Mouse (Mus musculus) hindlimb bud, embryonic 11.5 days (tissue): Measurements from ENCODE around the gene Stat2.
"Not testable (repeated sequence)": the region's sequence is repeated elsewhere in the genome, so short reads cannot be mapped to it uniquely, and the experiment has no call there.

Experiments used
- DNase-seq: peaks from one replicate; pipeline ENCODE4 v3.0.0-alpha.2; 2012; ENCODE audit warnings: low read depth, low spot score; ENCODE audit errors: extremely low spot score

Gene Stat2

DNA sequence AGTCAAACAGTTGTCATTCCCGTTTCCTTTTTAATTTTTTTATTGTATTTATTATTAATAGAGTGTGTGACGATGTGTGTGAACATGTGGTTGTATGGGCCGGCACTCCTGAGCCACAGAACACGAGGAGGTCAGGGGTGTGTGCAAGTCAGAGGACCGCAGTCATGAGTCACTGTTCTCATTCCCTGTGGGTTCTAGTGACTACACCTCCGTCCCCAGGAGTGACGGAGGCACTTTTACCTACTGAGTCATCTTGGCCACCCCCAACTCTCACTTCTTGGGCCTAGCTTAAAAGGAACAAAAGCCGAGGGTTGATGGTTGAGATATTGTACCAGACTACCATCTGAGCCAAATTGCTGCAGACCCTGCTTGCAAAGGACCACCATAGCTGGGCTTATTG lies 14.0 kb upstream of the Stat2 start:
- DNase-seq, result no peak

DNA sequence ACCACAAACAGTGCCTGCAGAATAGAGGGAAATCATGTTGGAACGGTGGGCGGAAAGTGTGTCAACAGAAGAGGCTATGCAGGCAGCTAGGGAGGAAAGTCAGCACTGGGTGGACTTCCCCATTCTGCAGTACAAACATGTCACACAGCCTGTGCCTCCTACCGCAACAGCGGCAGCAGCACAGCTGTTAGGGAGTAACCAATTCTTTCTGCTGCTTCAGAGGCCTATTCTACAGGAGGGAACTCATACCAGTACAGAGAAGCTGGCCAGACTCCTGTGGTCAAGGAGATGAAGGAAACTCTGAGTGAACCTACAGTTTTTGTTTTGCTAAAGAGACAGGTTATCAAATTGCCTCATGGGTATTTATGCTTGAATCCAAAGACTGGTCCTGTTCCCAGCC lies 11.4 kb upstream of the Stat2 start:
- DNase-seq, result no peak

DNA sequence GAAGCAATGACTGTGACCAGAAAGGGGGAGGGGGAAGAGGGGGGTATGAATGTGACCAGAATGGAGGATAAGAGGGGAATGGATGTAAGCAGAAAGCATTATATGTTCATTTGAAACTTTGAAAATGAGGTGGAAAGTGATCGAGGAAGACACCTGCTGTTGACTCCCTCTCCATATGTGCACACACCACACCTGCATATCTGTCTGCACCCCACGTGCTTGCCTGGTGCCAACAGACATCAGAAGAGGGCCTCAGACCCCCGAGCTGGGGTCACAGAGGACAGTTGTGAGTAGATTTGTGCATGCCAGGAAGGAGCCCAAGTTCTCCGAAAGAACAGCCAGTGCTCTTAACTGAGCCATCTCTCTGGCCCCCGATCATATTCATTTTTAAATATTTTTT lies 10.4 kb upstream of the Stat2 start:
- no peak for DNase-seq

DNA sequence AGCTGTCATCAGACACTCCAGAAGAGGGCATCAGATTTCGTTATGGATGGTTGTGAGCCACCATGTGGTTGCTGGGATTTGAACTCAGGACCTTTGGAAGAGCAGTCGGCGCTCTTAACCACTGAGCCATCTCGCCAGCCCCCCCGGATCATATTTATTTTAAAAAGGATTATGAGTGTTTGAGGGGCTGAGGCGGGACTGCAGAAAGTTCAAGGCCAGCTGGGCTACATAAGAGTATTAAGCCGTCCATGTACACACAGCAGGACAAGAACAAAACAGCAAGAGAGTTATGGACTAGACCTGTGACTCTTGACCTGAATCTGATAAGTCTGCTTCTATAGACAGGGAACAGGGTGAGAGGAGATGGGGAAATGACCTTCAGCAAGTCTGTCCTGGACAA lies 10.0 kb upstream of the Stat2 start:
- not testable (repeated sequence) for DNase-seq

DNA sequence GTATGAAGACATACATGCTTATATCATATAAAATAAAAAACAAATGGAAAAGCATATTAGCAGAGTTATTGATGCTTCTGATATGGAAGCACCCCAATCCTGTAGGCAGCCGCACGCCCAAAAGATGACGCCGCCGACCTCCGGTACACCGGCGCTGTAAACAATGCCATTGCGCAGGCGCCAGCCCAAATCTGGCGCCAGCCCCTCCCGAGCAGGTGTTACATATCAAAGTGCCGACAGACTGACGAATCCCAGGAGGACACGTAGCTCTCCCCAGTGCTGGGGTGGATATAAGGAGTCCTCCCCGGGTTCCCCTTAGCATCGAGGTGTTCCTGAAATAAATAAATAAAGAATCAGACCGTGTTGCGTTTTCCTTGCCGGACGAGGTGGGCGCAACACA lies 8.1 kb upstream of the Stat2 start:
- no peak for DNase-seq

DNA sequence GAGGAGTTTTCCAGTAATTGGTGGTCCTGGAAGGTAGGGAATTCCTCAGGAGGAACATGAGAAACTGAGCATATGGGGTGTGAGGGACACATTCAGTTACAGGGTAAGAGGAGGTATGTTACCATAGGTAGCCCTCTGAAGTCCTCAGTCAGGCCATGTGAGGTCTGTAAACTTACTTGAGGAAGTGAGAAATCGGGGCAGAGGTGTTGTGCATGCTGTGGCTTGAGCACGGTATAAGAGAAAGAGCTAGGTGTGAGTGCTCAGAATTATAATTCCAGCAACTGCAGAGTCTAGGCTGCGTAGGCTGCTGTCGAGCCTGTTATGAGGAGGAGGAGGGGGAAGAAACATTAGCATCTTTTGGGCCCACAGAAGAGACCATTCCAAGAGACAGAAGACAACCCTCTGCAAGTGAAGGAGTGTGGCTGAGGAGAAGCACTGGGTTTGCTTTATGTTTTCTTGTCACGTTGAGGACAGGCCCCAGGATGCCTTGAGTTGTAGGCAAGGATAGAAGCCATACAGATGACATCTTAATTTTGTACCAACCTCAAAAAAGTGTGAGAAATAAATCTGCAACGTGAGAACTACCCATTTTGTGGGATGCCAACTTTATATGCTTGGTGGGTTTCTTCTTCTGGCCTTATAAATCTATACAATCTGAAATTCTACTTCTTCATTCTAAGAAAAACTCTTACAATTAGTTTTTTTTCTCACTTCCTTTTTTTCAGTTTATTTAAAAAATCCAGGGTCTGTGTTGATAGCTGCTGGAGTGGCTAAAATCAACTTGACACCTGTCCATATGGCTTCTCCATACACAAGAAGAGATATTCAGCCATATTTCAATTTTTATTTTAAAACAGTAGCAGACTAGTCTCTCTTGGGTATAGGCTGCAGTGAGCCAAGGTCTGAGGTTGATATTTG lies 6.7 kb upstream of the Stat2 start:
- DNase-seq, result no peak

DNA sequence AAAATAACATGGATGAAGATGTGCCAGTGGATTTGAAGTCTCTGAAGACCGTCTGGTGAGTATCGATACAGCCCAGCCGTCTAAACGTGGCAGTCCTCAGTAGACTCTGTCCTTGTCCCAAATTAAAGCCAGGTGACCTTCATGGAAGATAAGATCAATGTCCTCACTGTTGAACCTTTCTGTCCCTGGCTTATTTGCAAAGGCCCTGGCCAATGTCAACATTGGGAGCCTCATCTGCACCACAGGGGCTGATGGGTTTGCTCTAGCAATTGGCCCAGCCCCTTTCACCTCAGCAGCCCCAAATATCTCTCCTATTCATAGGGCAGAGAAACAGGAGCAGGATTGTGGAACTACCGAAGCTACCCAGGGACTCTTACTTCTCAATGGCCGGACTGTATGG lies 2.0 kb upstream of the Stat2 start, which contains the start of gene Apof:
Gene Apof (plus strand): TSS at position 301 of the 400 bp plus-strand sequence.
- no peak for DNase-seq

DNA sequence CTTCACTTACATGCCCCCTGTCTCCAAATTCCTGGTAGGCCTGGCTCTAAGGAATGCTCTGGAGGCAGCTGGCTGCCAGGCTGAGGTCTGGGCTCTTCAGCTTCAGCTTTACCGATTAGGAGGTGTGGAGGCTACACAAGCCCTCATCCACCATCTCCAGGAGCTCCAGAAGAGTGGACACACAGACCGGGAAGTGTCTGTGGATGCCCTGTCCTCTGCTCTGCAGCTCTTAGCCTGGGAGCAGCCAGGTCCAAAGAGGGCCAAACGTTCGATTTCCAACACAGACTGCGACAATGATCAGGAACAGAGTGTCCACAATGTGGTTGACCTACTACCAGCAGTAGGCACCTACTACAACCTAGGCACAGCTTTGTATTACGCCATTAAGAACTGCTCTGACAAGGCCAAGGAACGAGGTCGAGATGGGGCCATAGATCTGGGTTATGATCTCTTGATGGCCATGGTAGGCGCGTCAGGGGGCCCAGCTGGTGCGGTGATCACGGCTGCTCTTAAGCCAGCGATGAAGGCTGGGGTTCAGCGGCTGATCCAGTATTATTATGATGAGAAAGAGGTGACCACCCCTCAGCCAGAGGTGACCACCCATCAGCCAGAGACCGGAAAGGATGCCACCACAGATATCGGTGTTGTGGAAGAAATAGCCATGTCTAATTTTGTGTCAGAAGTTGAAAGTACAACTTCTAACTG lies 1.0 kb upstream of the Stat2 start:
- DNase-seq, result no peak

DNA sequence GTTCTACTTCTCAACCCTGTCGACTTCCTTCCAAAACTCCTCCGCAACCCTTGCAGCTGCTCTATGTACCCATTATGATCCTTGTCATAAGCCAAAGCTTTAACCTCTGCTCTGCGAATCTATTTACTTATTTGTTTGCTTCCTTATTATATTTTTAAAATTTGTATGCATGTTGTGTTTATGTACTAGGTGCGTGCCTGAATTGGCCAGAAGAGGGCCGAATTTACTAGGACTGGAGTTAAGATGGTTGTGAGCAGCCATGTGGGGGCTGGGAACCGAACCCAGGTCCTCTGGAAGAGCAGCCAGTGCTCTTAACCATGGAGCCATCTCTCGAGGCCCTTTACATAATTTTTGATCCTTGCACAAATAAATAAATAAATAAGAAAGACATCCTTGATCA lies 507 bp downstream of the Stat2 start:
- no peak for DNase-seq

DNA sequence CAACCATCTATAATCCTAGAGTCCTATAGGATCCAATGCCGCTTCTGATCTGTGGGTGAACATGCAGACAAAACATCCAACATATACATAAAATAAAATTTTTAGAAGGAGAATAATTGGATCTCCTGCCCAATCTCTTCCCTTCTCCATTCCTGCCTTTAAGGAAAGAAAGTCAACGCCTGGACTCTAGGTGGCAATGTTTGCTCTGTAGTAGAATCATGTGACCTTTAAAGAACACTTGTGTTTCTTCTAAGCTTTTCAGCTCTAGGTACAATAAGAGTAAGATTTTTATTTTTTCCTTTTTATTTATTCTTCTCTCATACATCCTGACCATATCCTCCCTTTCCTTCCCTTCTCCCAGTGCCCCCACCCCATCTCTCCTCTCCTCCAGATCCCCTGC lies 1.5 kb downstream of the Stat2 start:
- DNase-seq, result no peak

DNA sequence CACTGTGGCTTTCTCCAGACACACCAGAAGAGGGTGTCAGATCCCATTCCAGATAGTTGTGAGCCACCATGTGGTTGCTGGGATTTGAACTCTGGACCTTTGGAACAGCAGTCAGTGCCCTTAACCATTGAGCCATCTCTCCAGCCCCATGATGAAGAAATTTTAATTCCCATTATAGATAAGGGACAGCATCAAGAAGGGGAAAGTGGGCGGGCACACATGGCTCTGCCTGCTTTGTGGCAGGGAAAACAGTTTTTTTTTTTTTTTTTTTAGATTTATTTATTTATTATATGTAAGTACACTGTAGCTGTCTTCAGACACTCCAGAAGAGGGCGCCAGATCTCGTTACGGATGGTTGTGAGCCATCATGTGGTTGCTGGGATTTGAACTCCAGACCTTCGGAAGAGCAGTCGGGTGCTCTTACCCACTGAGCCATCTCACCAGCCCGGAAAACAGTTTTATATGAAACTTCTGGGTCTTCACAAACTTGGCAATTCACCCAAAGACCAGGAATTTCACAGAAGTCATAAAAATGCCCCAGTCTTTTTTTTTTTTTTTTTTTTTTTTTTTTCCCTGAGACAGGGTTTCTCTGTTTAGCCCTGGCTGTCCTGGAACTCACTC lies 2.6 kb downstream of the Stat2 start:
- DNase-seq, result not testable (repeated sequence)

DNA sequence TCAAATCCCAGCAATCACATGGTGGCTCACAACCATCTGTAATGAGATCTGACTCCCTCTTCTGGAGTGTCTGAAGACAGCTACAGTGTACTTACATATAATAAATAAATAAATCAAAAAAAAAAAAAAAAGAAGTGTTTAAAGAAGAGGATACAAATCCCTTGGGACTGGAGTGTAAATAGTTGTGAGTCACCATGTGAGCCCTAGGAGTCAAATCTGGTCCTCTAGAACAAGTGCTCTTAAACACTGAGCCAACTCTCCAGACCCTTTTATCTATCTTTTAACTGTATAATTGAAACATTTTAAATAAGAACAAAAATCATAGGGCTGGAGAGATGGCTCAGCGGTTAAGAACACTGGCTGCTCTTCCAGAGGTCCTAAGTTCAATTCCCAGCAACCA lies 5.0 kb downstream of the Stat2 start:
- not testable (repeated sequence) for DNase-seq

DNA sequence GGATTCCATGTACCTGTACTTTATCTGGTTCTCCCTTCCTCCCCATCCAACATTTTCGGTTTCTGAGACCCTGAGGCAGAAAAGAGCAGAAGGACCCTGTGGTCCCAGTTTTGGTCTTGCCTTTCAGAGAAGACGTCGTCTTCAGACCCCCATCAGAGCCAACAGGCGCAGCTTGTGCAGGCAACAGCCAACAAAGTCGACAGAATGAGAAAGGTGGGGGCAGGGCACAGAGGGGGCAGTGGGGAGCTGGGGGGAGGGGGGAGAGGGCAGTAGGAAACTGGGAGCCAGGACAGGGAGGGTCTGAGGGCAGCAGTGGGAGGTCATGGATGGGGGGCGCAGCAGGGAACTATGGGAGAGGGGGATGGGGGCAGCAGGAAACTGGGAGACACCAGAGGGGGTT lies 7.8 kb downstream of the Stat2 start:
- no peak for DNase-seq

DNA sequence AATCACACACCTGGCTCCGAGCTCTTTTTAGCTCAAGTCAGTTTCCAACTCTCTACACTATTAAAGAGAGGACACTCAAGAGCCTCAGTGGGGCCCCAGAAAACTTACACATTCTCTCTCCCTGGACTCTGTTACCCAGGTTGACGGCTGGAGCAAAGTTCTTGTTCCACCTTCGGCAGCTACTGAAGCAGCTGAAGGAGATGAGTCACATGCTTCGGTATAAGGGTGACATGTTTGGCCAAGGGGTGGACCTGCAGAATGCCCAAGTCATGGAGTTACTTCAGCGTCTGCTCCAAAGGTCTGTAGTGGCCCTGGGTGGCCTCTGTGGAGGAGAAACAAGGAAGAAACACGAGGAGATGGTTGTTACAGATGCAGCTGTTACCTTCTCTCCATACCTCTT lies 10.6 kb downstream of the Stat2 start:
- no peak for DNase-seq

DNA sequence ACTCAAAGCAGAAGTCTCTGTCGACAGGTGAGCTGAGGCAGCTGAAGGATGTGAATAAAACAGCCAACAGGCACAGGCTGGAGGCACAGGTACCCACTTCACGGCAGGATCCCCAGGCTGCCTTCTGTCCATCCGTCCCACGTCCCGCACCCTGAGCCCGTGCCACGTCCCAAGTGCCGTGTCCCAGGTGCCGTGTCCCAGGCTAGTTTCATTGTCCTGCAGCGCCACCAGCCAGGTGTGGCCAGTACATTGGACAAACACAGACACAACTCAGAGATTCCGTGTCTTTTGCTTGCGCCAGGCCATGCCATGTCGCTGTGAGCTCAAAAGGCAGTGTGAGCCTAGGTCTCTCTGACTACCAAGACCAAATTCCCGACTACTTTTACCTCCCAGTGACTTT lies 11.3 kb downstream of the Stat2 start:
- no peak for DNase-seq

DNA sequence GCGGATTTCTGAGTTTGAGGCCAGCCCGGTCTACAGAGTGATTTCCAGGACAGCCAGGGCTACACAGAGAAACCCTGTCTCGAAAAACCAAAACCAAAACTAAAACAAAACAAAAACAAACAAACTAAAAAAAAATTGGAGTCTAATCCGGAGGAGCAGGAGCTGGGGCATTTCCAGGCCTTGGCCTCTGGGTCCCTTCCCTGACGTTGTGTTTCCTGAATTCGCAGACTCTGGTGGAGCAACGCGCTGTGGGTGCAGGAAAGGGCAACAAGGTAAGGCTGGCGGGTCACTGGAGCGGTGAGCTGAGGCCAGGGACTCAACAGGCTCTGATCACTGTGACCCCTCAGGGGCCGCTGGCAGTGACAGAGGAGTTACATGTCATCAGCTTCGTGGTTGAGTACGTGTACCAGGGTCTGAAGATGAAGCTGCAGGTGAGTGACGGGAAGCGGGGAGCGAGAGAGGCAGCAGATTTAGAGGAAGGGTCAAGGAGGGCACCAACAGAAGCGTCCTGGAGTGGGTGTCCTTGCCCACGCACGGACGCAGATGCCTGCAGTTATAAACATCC lies 12.6 kb downstream of the Stat2 start:
- no peak for DNase-seq

DNA sequence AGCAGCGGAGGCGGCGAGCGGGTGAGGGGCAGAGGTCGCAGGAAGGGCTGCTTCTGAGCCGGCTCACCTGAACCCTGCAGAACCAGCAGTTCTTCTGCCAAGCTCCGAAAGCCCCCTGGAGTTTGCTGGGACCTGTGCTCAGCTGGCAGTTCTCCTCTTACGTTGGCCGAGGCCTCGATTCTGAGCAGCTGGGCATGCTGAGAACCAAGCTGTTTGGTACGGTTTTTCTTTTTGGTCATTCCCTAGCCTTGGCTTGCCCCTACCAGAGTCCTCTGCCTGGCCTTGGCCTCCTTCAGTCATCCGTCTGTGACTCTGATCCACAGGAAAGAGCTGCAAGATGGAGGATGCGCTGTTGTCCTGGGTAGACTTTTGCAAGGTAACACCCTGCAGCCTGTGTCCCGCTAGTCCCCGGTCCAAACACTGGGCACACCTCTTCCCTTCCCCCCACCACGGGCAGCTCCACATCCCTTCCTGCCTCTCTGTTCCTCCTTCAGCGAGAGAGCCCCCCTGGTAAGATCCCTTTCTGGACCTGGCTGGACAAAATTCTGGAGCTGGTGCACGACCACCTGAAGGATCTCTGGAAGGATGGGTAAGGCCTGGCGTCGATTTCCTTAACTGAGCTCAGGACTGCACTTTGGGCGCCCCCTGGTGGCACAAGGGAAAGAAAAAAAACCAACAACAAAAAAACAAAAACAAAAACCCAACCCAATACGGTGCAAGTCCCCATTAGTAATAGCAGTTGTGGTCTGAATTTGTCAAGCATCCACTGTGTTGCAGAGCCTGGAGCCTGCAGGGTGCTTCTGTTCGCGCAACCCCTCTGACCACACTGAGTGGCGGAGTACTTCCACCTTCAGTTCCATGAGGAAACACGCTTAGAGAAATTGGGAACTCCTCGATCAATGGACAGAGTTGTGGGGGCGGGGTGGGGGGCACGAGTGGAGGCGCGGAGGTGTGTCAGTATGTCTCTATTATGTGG lies 13.5 kb downstream of the Stat2 start:
- DNase-seq, result peak; percentile 42

DNA sequence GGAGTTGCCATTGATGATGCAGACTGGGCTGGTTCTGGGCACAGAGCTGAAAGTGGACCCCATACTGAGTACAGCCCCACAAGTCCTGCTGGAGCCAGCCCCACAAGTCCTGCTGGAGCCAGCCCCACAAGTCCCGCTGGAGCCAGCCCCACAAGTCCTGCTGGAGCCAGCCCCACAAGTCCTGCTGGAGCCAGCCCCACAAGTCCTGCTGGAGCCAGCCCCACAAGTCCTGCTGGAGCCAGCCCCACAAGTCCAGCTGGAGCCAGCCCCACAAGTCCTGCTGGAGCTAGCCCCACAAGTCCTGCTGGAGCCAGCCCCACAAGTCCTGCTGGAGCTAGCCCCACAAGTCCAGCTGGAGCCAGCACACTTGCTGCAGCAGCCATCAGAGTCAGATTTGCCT lies 20.2 kb downstream of the Stat2 start:
- DNase-seq, result not testable (repeated sequence)

DNA sequence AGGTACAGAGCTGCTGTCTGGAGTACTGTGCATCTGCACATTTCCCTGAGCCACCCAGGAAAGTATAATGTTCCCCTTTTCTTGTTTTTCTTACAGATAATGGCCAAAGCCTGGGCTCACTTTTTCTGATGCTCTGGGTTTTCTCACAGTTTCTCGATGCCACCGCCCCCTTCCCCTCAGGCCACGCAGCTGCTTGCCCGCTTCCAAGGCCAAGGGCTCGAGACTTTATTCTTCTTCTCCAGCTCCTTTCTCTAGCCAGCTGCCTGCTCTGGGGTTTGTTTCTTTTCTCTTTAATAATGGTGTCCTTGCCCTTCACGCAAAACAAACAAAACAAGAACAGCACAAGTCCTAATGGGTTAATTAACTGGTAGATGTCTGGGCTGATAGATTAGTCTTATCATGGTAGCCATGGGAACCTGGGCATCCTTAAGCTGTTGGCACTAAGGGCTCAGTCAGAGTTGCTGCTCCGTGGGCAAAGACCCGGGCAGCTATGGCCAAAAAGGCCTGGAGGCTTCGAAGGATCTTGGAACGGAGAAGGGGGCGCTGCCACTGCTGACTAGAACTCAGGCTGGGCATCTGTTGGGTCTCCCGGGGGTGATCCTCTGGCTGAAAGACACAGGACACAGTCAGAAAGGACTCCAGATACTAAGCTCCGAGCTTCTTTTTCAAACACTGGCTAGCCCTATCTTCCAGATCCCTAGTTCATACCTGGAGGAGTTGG lies 26.2 kb downstream of the Stat2 start:
- DNase-seq, result no peak

DNA sequence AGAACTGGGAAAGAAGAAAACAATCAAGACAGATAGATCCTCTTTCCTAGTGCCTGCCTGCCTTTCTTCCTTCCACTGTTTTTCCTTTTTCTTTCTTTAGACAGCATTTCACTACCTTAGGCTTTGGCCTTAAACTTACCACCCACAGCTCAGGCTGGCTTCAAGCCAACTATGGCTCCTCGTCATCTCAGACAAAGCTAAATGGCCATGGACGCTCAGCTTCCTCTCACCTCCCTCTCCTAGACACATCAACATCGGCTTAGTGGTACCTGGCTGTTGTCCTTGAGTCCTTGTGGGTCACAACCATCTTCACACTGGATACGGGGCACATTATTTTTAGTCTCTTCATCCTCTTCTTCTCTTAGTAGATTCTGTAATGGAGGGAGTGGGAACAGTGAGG lies 26.9 kb downstream of the Stat2 start:
- no peak for DNase-seq
